Mouse (Mus musculus): Measurements from ENCODE around the gene Birc7. TPM values are rescaled to one million over a fixed set of nuclear protein-coding genes. Genes with fewer than 3 reads are reported as not detected.

Gene Birc7
- polyA plus RNA-seq, 1 experiment from 2014 or later, result 0.09 TPM

GRCm38 (mm10) chr2:180897857-180898256 lies 31.0 kb upstream of the Birc7 start:
- Histone ChIP-seq H3K4me3 (ENCODE audit: low read length) (no peak overlapping the region), H3K4me1 (ENCODE audit: control insufficient read depth, insufficient read depth, low read length) (peaks cover 18% of the 10 kb centered on the region), H3K9me3 (replicated peaks; ENCODE audit: control insufficient read depth, low read length) (no peaks in the 10 kb centered on the region), H3K36me3 (ENCODE audit: control insufficient read depth, insufficient read depth) (no peaks in the 10 kb centered on the region), H3K27me3 (ENCODE audit: control insufficient read depth, insufficient read depth, low read length) (peaks cover 52% of the 10 kb centered on the region), H3K9ac (ENCODE audit: low read length) (no peak overlapping the region), H3K27ac (ENCODE audit: low read length) (no peak overlapping the region), H3K4me2 (ENCODE audit: low read depth, low read length) (no peak overlapping the region)
- 68% methylated on average over 6 of the region's 6 CpGs for WGBS
- no peak for ATAC-seq (replicated peaks; ENCODE audit: extremely low read depth, insufficient read depth, low FRiP score)

GRCm38 (mm10) chr2:180902086-180902485 lies 26.7 kb upstream of the Birc7 start:
- 47% methylated on average over 2 of the region's 2 CpGs for WGBS
- ATAC-seq (replicated peaks; ENCODE audit: extremely low read depth, insufficient read depth, low FRiP score), result no peak
- H3K9ac ChIP-seq (ENCODE audit: low read length), result no peak overlapping the region
- H3K9me3 ChIP-seq (replicated peaks; ENCODE audit: control insufficient read depth, low read length), result no peaks in the 10 kb centered on the region
- H3K4me1 ChIP-seq (ENCODE audit: control insufficient read depth, insufficient read depth, low read length), result no peaks in the 10 kb centered on the region
- no peak overlapping the region for H3K27ac ChIP-seq (ENCODE audit: low read length)
- H3K27me3 ChIP-seq (ENCODE audit: control insufficient read depth, insufficient read depth, low read length), result peaks cover 10% of the 10 kb centered on the region
- H3K36me3 ChIP-seq (ENCODE audit: control insufficient read depth, insufficient read depth), result peaks cover 8% of the 10 kb centered on the region
- no peak overlapping the region for H3K4me3 ChIP-seq (ENCODE audit: low read length)
- no peak overlapping the region for H3K4me2 ChIP-seq (ENCODE audit: low read depth, low read length)

- 0 out of 2 replicates have a peak, but pooled peaks cover 2% of the 10 kb centered on the region for H3K4me1 ChIP-seq (ENCODE audit: control insufficient read depth, insufficient read depth, low read length)
- no peak overlapping the region for H3K9ac ChIP-seq (ENCODE audit: low read length)
- peaks cover 10% of the 10 kb centered on the region for H3K36me3 ChIP-seq (ENCODE audit: control insufficient read depth, insufficient read depth)
- no peak for ATAC-seq (replicated peaks; ENCODE audit: extremely low read depth, insufficient read depth, low FRiP score)
- H3K27me3 ChIP-seq (ENCODE audit: control insufficient read depth, insufficient read depth, low read length), result no peaks in the 10 kb centered on the region
- 90% methylated on average over 18 of the region's 18 CpGs for WGBS
- H3K4me2 ChIP-seq (ENCODE audit: low read depth, low read length), result no peak overlapping the region
- H3K9me3 ChIP-seq (replicated peaks; ENCODE audit: control insufficient read depth, low read length), result no peaks in the 10 kb centered on the region
- no peak overlapping the region for H3K27ac ChIP-seq (ENCODE audit: low read length)
- H3K4me3 ChIP-seq (ENCODE audit: low read length), result no peak overlapping the region
Observed at GRCm38 (mm10) chr2:180904435-180905208, 24.2 kb upstream of the Birc7 start.

DNA sequence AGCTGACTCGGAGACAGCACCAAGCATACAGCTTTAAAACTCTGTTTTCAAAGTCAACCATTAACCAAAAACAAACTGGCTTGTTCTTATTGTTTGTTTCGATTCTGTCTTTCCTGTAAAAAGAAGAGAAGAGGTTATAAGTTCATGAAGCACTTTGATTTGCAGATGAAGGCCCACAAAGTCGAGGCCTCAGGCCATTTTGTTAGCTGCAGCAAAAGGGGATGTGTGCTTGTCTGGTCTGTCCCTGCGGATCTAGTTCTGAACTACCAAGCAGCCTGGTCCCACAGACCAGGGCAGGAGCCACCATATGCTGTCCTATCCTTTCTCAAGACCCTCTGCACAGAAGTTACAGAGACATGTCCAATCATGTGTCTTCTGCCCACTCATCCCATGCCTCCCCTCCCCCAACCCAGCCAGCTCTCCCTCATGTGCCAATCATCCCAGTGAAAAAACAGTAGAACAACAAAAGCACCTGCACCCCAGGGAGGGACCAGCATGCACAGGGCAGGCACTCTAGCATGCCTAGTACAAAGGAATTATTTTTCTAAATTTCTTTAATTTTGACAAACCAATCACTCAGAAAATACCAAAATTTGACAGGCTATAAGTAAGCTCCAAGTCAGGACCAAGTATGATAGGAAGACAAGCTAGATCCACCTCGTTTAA lies 23.1 kb upstream of the Birc7 start:
- Histone ChIP-seq H3K27me3 (ENCODE audit: control insufficient read depth, insufficient read depth, low read length) (no peaks in the 10 kb centered on the region), H3K9me3 (replicated peaks; ENCODE audit: control insufficient read depth, low read length) (no peaks in the 10 kb centered on the region), H3K27ac (ENCODE audit: low read length) (no peak overlapping the region), H3K36me3 (ENCODE audit: control insufficient read depth, insufficient read depth) (peaks cover 16% of the 10 kb centered on the region), H3K4me1 (ENCODE audit: control insufficient read depth, insufficient read depth, low read length) (0 out of 2 replicates have a peak, but pooled peaks cover 2% of the 10 kb centered on the region), H3K4me3 (ENCODE audit: low read length) (no peak overlapping the region), H3K4me2 (ENCODE audit: low read depth, low read length) (no peak overlapping the region), H3K9ac (ENCODE audit: low read length) (no peak overlapping the region)
- WGBS, result 76% methylated on average over 5 of the region's 5 CpGs
- ATAC-seq (replicated peaks; ENCODE audit: extremely low read depth, insufficient read depth, low FRiP score), result no peak

GRCm38 (mm10) chr2:180910928-180911327 lies 17.9 kb upstream of the Birc7 start:
- Histone ChIP-seq H3K9ac (ENCODE audit: low read length) (no peak overlapping the region), H3K27me3 (ENCODE audit: control insufficient read depth, insufficient read depth, low read length) (no peaks in the 10 kb centered on the region), H3K27ac (ENCODE audit: low read length) (no peak overlapping the region), H3K4me1 (ENCODE audit: control insufficient read depth, insufficient read depth, low read length) (peaks cover 8% of the 10 kb centered on the region), H3K4me2 (ENCODE audit: low read depth, low read length) (no peak overlapping the region), H3K4me3 (ENCODE audit: low read length) (no peak overlapping the region), H3K9me3 (replicated peaks; ENCODE audit: control insufficient read depth, low read length) (no peaks in the 10 kb centered on the region), H3K36me3 (ENCODE audit: control insufficient read depth, insufficient read depth) (peaks cover 29% of the 10 kb centered on the region)
- WGBS, result 78% methylated on average over 12 of the region's 12 CpGs
- ATAC-seq (replicated peaks; ENCODE audit: extremely low read depth, insufficient read depth, low FRiP score), result no peak

DNA sequence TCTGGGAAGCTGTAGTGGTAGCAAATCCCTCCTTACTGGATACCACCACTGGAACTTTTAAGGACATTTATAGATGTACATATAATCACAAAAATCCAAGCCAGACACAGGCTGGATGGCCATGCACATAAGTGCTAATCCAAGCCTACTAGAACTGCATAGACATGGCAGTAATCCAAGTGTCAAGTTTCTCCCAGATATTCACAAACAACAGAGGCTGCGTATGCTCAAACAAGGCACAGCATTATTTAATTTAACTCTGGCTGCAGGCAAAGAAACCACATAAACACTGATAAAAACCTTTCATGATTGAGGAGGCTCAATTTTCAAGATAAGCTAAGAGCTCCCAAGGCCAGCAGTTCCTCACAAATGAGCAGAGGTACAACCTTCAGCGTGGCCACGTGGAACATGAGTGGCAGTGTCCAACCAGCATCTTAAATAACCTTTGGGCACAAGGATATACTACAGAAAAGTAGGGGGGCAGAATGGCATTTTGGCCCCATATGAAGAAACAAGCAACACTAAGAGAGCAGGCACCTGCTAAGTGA lies 12.9 kb upstream of the Birc7 start:
- WGBS, result 46% methylated on average over 3 of the region's 3 CpGs
- peak overlapping the region; percentile 34; the same call in 1 of the 2 replicates for H3K27ac ChIP-seq (ENCODE audit: low read length)
- peaks cover 20% of the 10 kb centered on the region for H3K4me1 ChIP-seq (ENCODE audit: control insufficient read depth, insufficient read depth, low read length)
- no peak for ATAC-seq (replicated peaks; ENCODE audit: extremely low read depth, insufficient read depth, low FRiP score)
- no peak overlapping the region for H3K4me3 ChIP-seq (ENCODE audit: low read length)
- H3K4me2 ChIP-seq (ENCODE audit: low read depth, low read length), result no peak overlapping the region
- no peaks in the 10 kb centered on the region for H3K27me3 ChIP-seq (ENCODE audit: control insufficient read depth, insufficient read depth, low read length)
- H3K9me3 ChIP-seq (replicated peaks; ENCODE audit: control insufficient read depth, low read length), result no peaks in the 10 kb centered on the region
- H3K36me3 ChIP-seq (ENCODE audit: control insufficient read depth, insufficient read depth), result peaks cover 32% of the 10 kb centered on the region
- H3K9ac ChIP-seq (ENCODE audit: low read length), result no peak overlapping the region

DNA sequence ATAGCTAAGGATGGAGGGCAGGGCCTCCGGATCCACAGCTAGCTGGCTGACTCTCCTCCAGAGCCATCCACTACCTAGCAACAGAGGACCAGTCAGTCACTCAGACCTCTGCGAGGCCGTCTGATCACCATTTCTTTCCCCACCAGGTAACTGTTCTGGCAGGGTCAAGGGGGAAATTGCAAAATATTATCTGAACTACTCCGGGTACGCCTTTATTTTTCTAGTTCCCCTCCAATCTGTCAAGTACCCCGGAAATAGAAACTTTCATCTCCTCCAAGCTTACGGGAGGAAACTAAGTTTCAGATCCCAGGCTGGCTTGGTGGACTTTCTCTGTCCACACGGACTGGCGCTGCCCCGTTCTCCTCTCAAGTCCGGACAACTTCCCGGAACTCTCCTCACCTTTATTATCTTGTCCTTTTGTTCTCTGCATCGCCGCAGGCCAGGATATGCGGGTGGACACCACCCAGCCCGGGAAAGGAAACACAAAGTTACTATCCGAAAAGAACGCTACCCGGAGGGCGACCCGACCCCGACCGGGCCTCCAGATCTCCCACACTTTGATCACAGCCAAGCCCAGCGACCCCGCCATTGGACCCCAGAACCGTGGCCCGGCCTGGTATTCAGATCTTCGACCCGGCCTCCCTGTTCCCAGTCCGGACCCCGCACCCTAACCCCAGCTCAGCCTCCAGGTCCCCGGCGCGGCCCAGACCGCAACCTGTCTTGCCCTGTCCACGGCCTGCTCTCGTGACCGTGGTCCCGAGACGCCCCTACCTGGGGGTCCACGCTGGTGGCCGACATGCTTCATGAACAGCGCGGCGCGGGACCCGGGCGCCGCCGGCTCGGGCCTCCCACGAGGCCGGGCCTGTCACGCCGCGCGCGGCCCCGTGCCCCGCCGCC lies 8.7 kb upstream of the Birc7 start:
- WGBS, result under 1% methylated on average over 60 of the region's 61 CpGs
- peaks cover 23% of the 10 kb centered on the region for H3K4me1 ChIP-seq (ENCODE audit: control insufficient read depth, insufficient read depth, low read length)
- peak; percentile 34 for ATAC-seq (replicated peaks; ENCODE audit: extremely low read depth, insufficient read depth, low FRiP score)
- peak overlapping the region; percentile 89 for H3K4me3 ChIP-seq (ENCODE audit: low read length)
- no peaks in the 10 kb centered on the region for H3K27me3 ChIP-seq (ENCODE audit: control insufficient read depth, insufficient read depth, low read length)
- peaks cover 13% of the 10 kb centered on the region for H3K36me3 ChIP-seq (ENCODE audit: control insufficient read depth, insufficient read depth)
- H3K9me3 ChIP-seq (replicated peaks; ENCODE audit: control insufficient read depth, low read length), result no peaks in the 10 kb centered on the region
- peak overlapping the region; percentile 79 for H3K4me2 ChIP-seq (ENCODE audit: low read depth, low read length)
- peak overlapping the region; percentile 78 for H3K27ac ChIP-seq (ENCODE audit: low read length)
- peak overlapping the region; percentile 99 for H3K9ac ChIP-seq (ENCODE audit: low read length)

GRCm38 (mm10) chr2:180920810-180921400 lies 7.9 kb upstream of the Birc7 start, which contains the start of gene Ythdf1:
Gene Ythdf1 (minus strand): TSS chr2:180920949.
- Histone ChIP-seq H3K4me3 (ENCODE audit: low read length) (peak within 1 kb of the TSS; percentile 89), H3K9ac (ENCODE audit: low read length) (peak within 1 kb of the TSS; percentile 99), H3K4me2 (ENCODE audit: low read depth, low read length) (peak within 1 kb of the TSS; percentile 79), H3K4me1 (ENCODE audit: control insufficient read depth, insufficient read depth, low read length) (peaks cover 17% of the 10 kb centered on the region), H3K36me3 (ENCODE audit: control insufficient read depth, insufficient read depth) (peaks cover 13% of the 10 kb centered on the region), H3K9me3 (replicated peaks; ENCODE audit: control insufficient read depth, low read length) (no peaks in the 10 kb centered on the region), H3K27me3 (ENCODE audit: control insufficient read depth, insufficient read depth, low read length) (no peaks in the 10 kb centered on the region), H3K27ac (ENCODE audit: low read length) (peak within 1 kb of the TSS; percentile 78)
- WGBS, result 1% methylated on average over 56 of the region's 56 CpGs
- ATAC-seq (replicated peaks; ENCODE audit: extremely low read depth, insufficient read depth, low FRiP score), result peak; percentile 98

Data from heart, embryonic 16.5 days (tissue).